Mouse (Mus musculus): ENCODE results near the gene Pak1.

Pak1 gene

DNA sequence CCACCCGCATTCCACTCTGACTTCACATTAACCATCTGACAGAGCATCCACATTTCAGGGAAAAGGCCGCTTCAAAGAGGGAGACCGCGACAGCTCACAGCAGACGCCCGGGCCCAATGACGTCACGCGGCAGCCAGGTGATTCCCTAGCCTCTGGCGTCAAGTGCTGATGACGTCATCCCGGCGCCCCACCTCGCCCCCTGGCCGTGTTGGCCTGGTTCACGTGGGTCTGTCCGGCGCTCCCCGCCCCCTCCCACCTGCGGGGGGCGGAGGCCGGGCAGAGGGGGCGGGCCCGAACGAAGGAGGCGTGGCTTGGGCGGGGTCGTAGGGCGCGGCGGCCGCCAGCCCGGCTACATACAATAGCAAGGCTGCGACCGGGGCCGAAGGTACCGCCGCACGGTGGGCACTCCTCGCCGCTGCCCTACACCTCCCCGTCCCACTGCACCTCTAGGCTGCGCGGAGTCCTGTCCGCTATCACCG is at the start of gene Pak1:
Gene Pak1 (plus strand): TSS at position 352 of the 479 bp plus-strand sequence.
- peak; percentile 91 to 94 for DNase-seq

DNA sequence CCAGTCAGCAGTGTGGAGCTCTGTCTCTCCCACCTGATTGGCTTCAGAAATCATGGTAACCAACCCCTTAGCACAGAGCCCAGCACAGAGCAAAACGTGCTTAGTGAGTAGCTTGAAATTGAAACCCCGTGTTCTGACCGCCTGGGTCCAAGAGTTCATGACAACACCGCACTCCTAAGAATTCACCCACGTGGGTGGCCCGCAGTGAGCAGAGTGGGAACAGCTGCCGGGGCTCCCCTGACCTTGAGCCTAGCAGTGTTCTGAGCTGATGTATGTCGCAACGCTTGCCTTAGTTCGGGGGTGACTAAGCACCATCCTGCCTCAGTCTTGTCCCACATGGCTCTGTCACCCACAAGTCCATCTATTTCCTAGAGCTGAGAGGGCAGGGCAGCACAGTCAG is 47.4 kb upstream of the Pak1 start:
- DNase-seq = no peak

DNA sequence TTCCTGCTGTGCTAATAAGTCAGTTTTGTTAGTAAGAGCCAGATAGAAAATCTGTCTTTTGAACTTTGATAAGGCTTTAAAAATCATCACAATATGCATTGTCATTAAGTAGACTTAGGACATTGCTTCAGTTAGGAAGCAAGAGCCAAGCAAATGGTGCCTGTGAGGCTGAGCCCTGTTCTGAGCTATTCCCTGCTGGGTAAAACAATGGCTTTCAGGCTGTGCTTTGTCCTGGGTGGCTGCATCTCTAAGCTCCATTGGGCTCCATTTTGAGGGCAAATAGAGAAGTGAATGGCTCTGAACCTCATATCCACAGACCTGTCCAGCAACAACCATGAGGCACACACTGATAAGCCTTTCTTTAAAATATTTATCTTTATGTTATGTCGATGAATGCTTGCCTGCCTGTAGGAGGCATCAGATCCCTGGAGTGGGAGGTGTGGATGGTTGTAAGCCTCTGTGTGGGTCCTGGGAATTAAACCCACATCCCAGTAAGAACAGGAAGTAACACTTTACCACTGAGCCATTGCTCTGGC is 46.5 kb upstream of the Pak1 start:
- DNase-seq = no peak

GRCm38 (mm10) chr7:97745299-97745698 is 43.0 kb upstream of the Pak1 start:
- peak; percentile 74 to 86 for DNase-seq

DNA sequence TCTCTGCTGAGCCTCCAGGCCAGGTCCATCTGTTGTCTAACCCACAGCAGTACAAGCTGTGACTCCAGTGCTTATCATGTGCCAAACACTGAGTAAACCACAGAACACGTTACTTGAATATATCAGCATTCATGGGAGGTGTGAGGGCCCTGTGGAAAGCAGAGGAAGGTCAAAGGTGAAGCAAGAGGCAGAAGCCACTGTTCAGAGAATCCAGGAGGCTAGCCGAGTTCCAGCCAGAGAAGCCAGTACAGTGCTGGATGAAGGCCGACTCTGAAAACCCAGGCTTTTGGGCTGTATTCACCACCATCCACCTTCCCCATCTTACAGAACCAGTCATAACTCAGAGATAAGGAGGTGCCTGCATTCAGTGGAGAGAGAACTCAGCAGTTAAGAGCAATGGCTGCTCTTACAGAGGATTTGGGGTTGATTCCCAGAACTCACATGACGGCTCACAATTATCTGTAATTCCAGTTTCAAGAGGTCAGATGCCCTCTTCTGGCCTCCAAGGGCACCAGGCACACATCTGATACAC is 41.1 kb upstream of the Pak1 start:
- DNase-seq = no peak

DNA sequence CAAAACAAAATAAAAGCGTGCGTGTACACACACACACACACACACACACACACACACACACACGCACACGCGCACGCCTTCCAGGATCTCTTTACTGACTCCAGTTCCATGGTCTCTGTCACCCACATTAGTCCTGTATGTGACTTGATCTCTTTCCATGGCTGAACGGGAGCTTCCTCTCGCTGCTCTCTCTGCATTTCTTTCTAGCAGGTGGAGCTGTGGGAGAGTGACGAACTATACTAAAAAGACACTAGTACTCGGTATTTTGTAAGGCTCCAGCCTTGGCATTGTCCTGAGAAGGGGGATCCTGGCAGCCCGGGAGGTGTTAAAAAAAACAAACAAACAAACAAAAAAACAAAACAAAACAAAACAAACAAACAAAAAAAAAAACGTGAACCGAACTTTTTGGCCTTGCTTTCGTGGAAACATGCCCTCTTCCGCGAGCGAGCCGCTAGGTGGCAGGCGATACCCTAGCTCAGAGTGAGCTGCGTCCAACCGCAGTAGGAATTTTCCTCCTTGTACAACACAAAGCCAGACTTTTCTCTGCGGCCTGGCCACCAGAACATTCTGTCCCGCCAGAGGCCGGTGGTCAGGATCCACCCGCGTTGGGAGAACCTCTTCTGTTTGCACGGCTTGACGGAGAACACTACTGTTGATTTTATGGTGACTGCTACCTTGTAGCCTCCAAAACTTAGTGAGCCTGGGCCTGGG is 40.4 kb upstream of the Pak1 start:
- peak; percentile 87 to 92 for DNase-seq

DNA sequence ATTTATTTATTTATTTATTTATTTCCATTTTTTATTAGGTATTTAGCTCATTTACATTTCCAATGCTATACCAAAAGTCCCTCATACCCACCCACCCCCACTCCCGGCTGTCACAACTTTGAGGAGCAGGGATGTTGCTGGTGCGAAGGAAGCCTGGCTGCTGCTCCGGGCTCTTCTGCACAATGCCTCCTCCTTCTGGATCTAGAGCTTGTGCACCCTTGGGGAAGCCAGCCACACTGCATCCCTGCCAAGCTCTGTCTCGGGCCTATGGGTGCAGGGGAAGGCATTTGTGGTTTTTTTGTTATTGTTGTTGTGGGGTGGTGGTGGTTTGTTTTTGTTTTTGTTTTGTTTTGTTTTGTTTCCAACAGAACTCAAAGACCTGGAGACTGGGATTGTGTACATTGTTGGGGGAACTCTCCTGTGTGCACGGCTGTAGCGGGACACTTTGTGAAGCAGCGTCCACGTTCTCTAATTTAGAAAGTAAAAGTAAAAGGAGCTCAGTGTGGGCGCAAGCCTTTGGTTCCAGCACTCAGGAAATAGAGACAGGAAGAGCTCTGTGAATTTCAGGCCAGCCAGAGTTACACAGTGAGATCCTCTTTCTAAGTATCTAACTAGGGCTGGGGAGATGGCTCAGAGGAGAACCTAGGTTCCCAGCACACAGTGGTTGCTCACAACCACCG is 39.7 kb upstream of the Pak1 start:
- no peak for DNase-seq

- no peak for DNase-seq
Observed at GRCm38 (mm10) chr7:97749207-97750190, 38.8 kb upstream of the Pak1 start.

DNA sequence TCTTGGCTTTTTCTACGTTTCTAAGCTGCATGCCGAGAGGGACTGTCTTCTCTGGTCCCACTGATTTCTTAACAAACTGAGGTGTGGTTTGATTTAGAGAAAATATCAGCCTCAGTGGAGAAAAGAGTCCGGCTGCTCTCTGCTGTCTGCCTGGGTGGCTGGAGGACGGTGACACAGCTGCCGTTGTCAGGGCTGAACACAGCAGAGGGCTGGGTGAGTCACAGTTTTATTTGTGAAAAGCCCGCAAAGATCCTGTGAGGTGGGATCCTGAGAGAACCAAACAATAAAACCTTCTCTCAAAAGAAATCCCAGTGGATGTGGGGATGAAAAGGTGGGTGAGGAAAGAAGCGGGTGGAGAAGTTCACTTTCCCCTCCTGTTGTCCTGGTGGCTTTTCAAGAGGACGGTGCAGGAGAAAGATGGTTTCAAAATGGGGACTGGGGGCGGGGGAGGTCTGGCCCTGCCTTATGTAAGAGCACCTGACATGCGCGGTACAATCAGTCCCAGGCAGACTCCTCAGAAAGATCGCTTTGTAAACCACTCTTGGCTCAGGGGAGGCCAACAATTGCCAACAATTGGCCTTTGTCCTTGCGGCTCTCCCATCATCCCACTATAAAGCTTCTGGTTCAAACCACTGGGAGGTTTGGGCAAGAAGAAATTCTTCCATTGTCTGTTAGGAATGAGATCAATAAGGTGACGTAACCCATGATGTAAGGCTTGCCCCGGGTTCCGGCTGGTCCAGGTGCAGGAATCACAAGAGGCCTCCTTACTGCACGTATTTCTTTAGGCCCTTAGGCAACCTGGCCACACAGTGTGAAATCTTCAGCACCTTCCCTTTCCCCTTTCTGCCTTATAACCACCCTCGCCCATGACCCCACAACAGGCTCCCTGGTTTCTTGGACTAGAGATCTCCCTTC is 31.1 kb upstream of the Pak1 start:
- peak; percentile 29 to 49 for DNase-seq

DNA sequence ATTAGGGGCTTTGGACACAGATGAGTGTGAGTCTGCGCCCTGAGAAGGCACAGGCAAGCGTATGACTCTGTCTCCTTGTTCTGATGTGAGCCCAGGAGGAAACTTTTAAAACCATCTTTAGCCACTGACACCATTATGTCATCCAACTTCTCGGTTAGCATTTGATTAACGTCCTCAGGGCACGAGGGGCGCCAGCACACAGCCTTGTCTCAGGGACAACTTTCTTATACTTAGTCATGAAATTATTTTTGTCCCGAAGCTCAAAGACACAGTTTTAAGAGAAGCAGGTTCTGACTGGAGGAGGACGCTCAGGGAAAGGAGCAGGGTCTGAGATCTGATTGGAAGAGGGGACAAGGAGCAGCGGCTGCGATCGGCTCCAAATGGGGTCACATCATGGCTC is 23.8 kb upstream of the Pak1 start:
- DNase-seq = no peak

DNA sequence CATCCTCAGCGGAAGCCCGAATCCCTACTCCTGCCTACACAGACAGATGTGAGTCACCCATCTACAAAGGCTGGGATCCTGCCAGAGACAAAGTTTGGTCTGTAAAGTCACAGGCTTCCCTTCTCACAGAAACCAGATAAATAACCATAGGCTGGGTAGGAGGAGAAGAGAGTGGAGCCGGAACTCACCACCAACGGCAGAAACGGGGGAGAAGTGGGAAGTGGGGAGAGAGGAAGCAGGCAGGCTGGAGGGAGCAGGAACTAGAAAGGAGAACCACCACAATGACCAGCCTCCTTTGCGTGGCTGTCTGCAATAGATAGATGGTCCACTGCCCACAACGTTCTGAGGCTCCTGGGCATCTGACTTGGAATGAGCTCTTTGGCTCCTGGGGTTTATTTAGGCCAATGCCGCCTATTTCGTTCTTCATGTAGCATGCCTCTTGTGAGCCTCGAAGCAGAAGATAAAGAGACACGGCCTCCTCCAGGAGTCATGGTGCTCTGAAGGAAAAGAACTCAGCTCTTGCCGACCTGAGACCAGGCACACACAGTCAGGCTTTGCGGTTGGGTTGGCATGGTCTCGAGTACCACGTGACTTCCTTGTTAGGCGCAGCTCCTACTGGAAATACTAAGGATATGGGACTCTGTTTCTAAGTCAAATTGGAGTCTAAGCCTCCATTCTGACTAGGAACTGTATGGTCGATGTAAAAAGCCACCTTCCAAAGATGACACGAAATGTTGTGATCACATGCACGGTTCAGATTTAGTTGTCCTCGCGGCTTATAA is 23.0 kb upstream of the Pak1 start:
- no peak for DNase-seq

DNA sequence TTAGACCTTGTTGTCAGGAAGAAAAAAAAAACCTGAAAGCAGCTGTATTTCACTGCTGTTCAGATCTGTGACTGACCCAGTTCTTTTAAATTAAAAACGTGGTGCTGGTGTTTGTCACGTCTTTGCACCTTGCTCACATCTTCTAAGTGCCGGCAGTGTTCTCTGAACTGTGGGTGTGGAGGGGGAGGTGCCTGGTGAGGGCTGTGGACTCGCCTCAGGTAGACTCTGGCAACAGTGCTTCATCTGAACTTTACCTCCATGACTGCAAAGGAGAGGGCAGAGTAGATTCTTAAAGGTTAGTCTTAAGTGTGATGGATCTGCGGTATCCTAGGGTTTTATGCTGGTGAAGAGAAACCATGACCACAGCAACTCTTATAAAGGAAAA is 22.4 kb upstream of the Pak1 start:
- no peak for DNase-seq

DNA sequence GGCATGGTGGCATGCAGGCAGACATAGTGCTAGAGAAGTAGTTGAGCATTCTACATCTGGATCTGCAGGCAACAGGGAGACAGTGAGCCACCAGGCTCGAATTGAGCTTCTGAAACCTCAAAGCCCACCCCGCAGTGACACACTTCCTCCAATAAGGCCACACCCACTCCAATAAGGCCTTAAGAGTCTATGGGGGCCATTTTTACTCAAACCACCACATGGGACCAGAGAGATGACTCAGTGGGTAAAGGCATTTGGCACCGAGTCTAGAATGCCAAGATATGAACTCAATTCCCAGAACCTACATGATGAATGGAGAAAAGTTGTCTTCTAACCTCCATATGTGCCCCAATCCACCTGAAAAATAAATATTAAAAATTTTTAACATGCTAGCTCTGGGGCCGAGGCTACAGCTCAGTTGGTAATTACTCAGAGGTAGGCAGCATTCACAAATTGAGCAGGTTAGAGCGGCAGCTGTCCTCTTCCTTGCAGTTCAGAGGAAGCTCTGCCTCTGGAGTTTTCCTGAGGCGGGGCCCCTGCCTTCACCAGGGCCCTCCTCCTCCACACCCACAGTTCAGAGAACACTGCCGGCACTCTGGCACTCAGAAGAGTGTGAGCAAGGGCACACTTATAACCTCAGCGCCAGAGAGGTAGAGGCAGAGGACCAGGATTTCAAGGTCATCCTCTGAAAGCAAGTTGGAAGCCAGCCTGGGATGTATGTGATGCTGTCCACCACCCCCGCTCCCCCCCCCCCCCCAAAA is 21.8 kb upstream of the Pak1 start:
- DNase-seq = no peak

DNA sequence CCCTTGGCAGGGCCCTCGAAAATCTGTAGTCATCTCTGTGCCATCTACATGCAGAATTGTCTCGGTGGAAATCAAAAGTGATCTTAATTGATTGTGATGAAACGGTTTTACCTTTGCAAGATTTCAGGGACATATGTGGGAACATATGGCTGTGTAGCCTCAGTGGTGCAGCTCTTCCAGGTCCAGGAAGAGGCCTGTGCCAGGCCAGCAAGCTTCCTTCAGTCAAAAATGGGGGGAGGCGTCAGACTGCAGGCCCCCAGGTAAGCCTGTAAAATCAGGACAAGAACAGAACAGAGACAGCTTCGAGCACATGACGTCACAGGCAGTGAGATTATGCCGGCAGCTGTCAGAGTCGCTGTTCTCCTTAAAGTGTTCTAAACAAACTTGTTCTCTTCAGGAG is 20.5 kb upstream of the Pak1 start:
- DNase-seq = peak; percentile 49 to 52

- no peak for DNase-seq
Observed at GRCm38 (mm10) chr7:97769020-97769419, 19.3 kb upstream of the Pak1 start.

DNA sequence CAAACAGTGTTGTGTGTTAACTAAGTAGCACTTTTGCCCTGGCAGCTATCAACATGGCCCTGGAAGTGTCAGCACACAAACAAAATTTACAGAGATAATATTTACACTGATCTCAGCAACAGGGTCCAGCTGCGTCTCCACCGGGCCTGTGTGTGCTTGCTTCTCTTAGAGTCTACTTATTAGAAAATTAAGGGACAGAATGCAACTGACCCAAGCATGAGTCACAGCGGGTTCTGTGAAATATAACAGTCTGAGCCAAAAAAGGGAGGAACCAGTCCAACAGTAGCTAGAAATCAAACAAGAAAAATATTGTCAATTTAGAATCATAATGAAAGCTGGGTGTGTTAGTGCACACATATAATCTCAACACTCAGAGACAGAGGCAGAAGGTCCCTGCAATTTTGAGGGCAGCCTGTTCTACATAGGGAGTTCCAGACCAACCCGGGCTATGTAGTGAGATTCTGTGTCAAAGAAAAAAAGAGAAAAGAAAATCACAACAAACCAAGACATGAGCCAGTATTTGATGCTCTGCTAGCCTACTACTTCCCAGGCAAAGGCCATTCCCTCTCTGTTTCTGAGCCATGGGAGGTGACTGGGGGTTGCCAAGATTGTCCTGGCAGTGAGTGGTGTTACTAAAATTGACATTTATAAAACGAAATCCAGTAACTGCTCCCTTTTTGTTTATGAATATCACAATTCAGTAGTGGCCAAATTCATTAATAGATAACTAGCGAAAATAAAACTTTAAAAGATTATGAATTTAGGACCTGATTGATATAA is 17.3 kb upstream of the Pak1 start:
- DNase-seq = peak; percentile 35 to 56

DNA sequence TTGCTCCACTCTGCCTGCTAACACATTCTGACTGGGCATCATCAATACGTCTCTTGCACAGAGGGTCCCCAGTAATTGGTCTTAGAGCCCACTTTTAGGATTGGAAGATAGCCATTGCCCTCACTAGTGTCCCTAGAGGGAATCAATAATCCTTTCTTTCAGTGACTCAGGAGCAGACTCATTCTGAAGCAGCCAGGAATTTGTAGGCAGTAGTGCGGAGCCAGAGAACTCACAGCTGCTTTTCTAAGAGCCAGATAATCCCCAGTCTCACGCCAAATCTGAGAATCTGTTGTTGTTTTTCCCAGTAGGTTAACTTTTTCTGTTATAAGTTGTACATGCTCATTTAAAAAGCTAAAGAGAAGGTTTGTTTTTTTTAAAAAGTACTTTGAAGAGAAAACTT is 13.0 kb upstream of the Pak1 start:
- no peak for DNase-seq

DNA sequence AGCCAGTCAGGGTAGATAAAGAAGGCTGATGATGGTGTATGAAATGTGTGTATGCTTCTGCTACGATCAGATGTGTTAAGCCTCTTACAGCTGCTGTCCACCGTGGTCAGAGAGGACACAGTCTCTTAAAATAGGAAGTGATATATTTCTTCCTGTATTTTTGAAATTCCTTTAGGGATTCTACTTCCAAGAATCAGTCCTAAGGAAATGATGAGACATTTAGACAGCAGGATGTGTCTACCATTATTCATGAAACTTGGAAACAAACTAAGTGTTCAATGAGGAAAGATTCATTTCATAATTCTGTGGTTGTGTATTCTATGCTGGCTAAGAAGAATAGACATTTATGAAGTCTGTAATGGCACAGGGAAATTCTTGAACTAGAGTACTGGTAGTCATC is 12.4 kb upstream of the Pak1 start:
- DNase-seq = no peak

GRCm38 (mm10) chr7:97777191-97777590 is 11.2 kb upstream of the Pak1 start:
- DNase-seq = no peak
